Mouse (Mus musculus) MEL (cell line): Measurements from ENCODE around the gene Cep126. TPM values are rescaled to one million over a fixed set of nuclear protein-coding genes. Genes with fewer than 3 reads are reported as not detected.

Experiments
- DNase-seq: peaks from one replicate; pipeline ENCODE4 v3.0.0; 2011; ENCODE audit warnings: low read depth, low spot score
- H3K27ac ChIP-seq: 2 replicates; pipeline ENCODE4 v1.5.1; 2012; ENCODE audit warnings: low read depth, mild to moderate bottlenecking, control low read depth, low read length, moderate library complexity; ENCODE audit not compliant: control insufficient read depth
- H3K27me3 ChIP-seq, 2 experiments: fragments of 150-350 bp in 1 of 2; sonication (generic) in 1 of 2; 2 replicates each; pipeline ENCODE4 v1.6.1; 2012; ENCODE audit warnings: low read length in 2 of 2, mild to moderate bottlenecking in 2 of 2, improper control_type of control experiment in 1 of 2, moderate library complexity in 1 of 2; ENCODE audit not compliant: insufficient read depth in 2 of 2, control insufficient read depth in 1 of 2
- H3K36me3 ChIP-seq, 2 experiments: 2 replicates each; pipeline ENCODE4 v1.6.1; 2012 to 2014; ENCODE audit warnings: low read length in 2 of 2, improper control_type of control experiment in 1 of 2, inconsistent platforms in 1 of 2, mild to moderate bottlenecking in 1 of 2; ENCODE audit not compliant: insufficient read depth in 2 of 2, control insufficient read depth in 1 of 2
- H3K4me1 ChIP-seq, 2 experiments: fragments of 150-350 bp in 1 of 2; sonication (generic) in 1 of 2; 2 replicates each; pipeline ENCODE4 v1.6.1; 2012; ENCODE audit warnings: low read length in 2 of 2, improper control_type of control experiment in 1 of 2, mild to moderate bottlenecking in 1 of 2; ENCODE audit not compliant: insufficient read depth in 2 of 2, control insufficient read depth in 1 of 2
- H3K4me3 ChIP-seq, 2 experiments: fragments of 150-350 bp in 1 of 2; sonication (generic) in 1 of 2; 2 replicates each; pipeline ENCODE4 v1.5.1; 2012; ENCODE audit warnings: low read depth in 2 of 2, low read length in 2 of 2, mild to moderate bottlenecking in 2 of 2, moderate library complexity in 2 of 2, control low read depth in 1 of 2, improper control_type of control experiment in 1 of 2; ENCODE audit not compliant: control insufficient read depth in 1 of 2, insufficient read depth in 1 of 2
- H3K79me2 ChIP-seq: 2 replicates; pipeline ENCODE4 v1.6.1; 2012; ENCODE audit warnings: mild to moderate bottlenecking, low read length, moderate library complexity; ENCODE audit not compliant: control insufficient read depth, poor library complexity, insufficient read depth
- H3K9ac ChIP-seq: 2 replicates; pipeline ENCODE4 v1.6.1; 2012; ENCODE audit warnings: low read depth, mild to moderate bottlenecking, control low read depth, low read length, moderate library complexity; ENCODE audit not compliant: control insufficient read depth, poor library complexity, severe bottlenecking
- H3K9me3 ChIP-seq: fragments of 150-350 bp; sonication (generic); replicated peaks from 2 replicates; pipeline ENCODE4 v1.6.1; 2012; ENCODE audit warnings: mild to moderate bottlenecking, low read length, improper control_type of control experiment, moderate library complexity; ENCODE audit not compliant: insufficient read depth
- ETS1 ChIP-seq: IDR thresholded peaks from 2 replicates; pipeline ENCODE4 v1.6.1; 2012; ENCODE audit warnings: low read depth, mild to moderate bottlenecking, inconsistent platforms, low read length, improper control_type of control experiment, moderate library complexity
- TAL1 ChIP-seq: IDR thresholded peaks from 2 replicates; pipeline ENCODE4 v1.6.1; 2012; ENCODE audit warnings: mild to moderate bottlenecking, inconsistent platforms, low read length, moderate library complexity, mixed read lengths
- TBP ChIP-seq: IDR thresholded peaks from 2 replicates; pipeline ENCODE4 v1.8.0; 2011; ENCODE audit warnings: low read depth, low read length, improper control_type of control experiment
- polyA plus RNA-seq, 2 experiments: library from polyadenylated mRNA; stranded (reverse) in 1 of 2; unstranded in 1 of 2; fragments of >175 nt in 1 of 2; fragments of >200 nt in 1 of 2; gene quantifications; 2 replicates each; pipeline versions ENCODE4 v1.2.1 to v1.2.4; 2012; ENCODE audit warnings: low replicate concordance in 2 of 2, low read depth in 1 of 2; ENCODE audit not compliant: insufficient read length in 2 of 2, insufficient read depth in 1 of 2, missing spikeins in 1 of 2
- total RNA-seq: library from RNA; depleted of rRNA; stranded (reverse); fragments of 300-350 nt; gene quantifications from 2 replicates; pipeline ENCODE4 v1.2.3, GENCODE M21; 2012; rRNA removed

Cep126 gene
- total and polyA plus RNA-seq, 3 experiments = not detected

GRCm38 (mm10) chr9:8032847-8033246 lies 101.2 kb downstream of the Cep126 start:
- H3K27ac ChIP-seq = no peak overlapping the region
- TF ChIP-seq TAL1 (no peak), TBP (no peak), ETS1 (no peak)
- no peaks in the 10 kb centered on the region for H3K4me1 ChIP-seq
- H3K79me2 ChIP-seq = no peaks in the 10 kb centered on the region
- H3K9ac ChIP-seq = no peak overlapping the region
- no peaks in the 10 kb centered on the region for H3K36me3 ChIP-seq
- no peaks in the 10 kb centered on the region for H3K9me3 ChIP-seq
- no peak for DNase-seq
- H3K4me3 ChIP-seq = no peak overlapping the region
- H3K27me3 ChIP-seq = no peaks in the 10 kb centered on the region; a peak in 1 of 4 replicates

Other genes starting within 250 kb of the Cep126 start
- not detected in 2 replicates for gene Yap1, start 129.7 kb downstream of the Cep126 start, total RNA-seq
- gene Yap1, start 129.7 kb downstream of the Cep126 start, polyA plus RNA-seq = not detected
- gene Cfap300, start 91.5 kb downstream of the Cep126 start, total RNA-seq = not detected in 2 replicates
- not detected for gene Cfap300, start 91.5 kb downstream of the Cep126 start, polyA plus RNA-seq